ENCODE assay signal across 23 mouse cellular contexts in genomic region chr10:95646576-95646975, GRCm38 (mm10). TPM values are rescaled to one million over a fixed set of nuclear protein-coding genes. Genes with fewer than 3 reads are reported as not detected.
DNase-seq lines count a peak whose midpoint lies in the region; ATAC-seq and TF ChIP-seq lines count a peak whose summit lies in the region.
"Had no signal": no experiment of that assay in that cellular context is flagged by ENCODE, and none has a peak within 500 bp of the region (broad histone marks: within the 10 kb centered on the region; RNA-seq: fewer than 3 reads in every experiment).

No protein-coding gene starts in this region.

- H3K9me3 ChIP-seq in kidney, embryonic 15.5 days (replicated peaks): no peaks in the 10 kb centered on the region
- no peaks in the 10 kb centered on the region for H3K9me3 ChIP-seq in intestine, embryonic 15.5 days
- H3K9me3 ChIP-seq in intestine, postnatal 0 days (ENCODE audit: control insufficient read depth): no peaks in the 10 kb centered on the region
- H3K9me3 ChIP-seq: embryonic facial prominence, embryonic 10.5 days; forebrain, embryonic 13.5 days; G1E; heart, embryonic 13.5 days; hindbrain, embryonic 12.5 days had no signal

- H3K36me3 ChIP-seq in kidney, adult 2 months (ENCODE audit: control insufficient read depth, insufficient read depth, low read length): no peaks in the 10 kb centered on the region
- no peaks in the 10 kb centered on the region for H3K36me3 ChIP-seq in kidney, embryonic 15.5 days
- no peaks in the 10 kb centered on the region for H3K36me3 ChIP-seq in intestine, embryonic 15.5 days
- no peaks in the 10 kb centered on the region for H3K36me3 ChIP-seq in intestine, postnatal 0 days (ENCODE audit: control insufficient read depth, insufficient read depth)
- H3K36me3 ChIP-seq: embryonic facial prominence, embryonic 10.5 days; G1E; heart, embryonic 13.5 days; hindbrain, embryonic 12.5 days had no signal

- H3K27me3 ChIP-seq in kidney, adult 2 months (replicated peaks; ENCODE audit: control insufficient read depth, insufficient read depth, low read length): no peaks in the 10 kb centered on the region
- no peaks in the 10 kb centered on the region for H3K27me3 ChIP-seq in kidney, embryonic 15.5 days
- H3K27me3 ChIP-seq in intestine, embryonic 15.5 days (replicated peaks): no peaks in the 10 kb centered on the region
- no peaks in the 10 kb centered on the region for H3K27me3 ChIP-seq in intestine, postnatal 0 days (replicated peaks; ENCODE audit: control insufficient read depth, insufficient read depth, low read length)
- H3K27me3 ChIP-seq: forebrain, embryonic 13.5 days; heart, embryonic 13.5 days; hindbrain, embryonic 12.5 days had no signal

- no peak overlapping the region for H3K4me3 ChIP-seq in kidney, adult 2 months (ENCODE audit: insufficient read depth, low read depth, low read length)
- H3K4me3 ChIP-seq in kidney, embryonic 15.5 days (replicated peaks): no peak overlapping the region
- no peak overlapping the region for H3K4me3 ChIP-seq in intestine, embryonic 15.5 days (replicated peaks)
- no peak overlapping the region for H3K4me3 ChIP-seq in intestine, postnatal 0 days (ENCODE audit: low read depth, low read length)
- H3K4me3 ChIP-seq: embryonic facial prominence, embryonic 10.5 days; forebrain, embryonic 13.5 days; gastrocnemius, adult 2 months; heart, embryonic 13.5 days; hindbrain, embryonic 12.5 days had no signal

- peaks cover 21% of the 10 kb centered on the region for H3K4me1 ChIP-seq in kidney, adult 2 months (ENCODE audit: control insufficient read depth, insufficient read depth, low read length)
- 0 out of 2 replicates have a peak, but pooled peaks cover 2% of the 10 kb centered on the region for H3K4me1 ChIP-seq in kidney, embryonic 15.5 days
- H3K4me1 ChIP-seq in intestine, embryonic 15.5 days (replicated peaks): 0 out of 2 replicates have a peak, but pooled peaks cover 2% of the 10 kb centered on the region
- H3K4me1 ChIP-seq in intestine, postnatal 0 days (replicated peaks; ENCODE audit: control insufficient read depth, insufficient read depth, low read length): peaks cover 12% of the 10 kb centered on the region
- H3K4me1 ChIP-seq: embryonic facial prominence, embryonic 10.5 days; forebrain, embryonic 13.5 days; hindbrain, embryonic 12.5 days had no signal

- WGBS in kidney, adult 2 months: 45% methylated on average over 10 of the region's 10 CpGs
- 76% methylated on average over 10 of the region's 10 CpGs for WGBS in kidney, embryonic 15.5 days
- WGBS in intestine, embryonic 15.5 days: 72% methylated on average over 10 of the region's 10 CpGs
- whole genome bisulfite sequencing in intestine, postnatal 0 days: 54% methylated on average over 10 of the region's 10 CpGs

- no peak for ATAC-seq in kidney, embryonic 15.5 days (replicated peaks; ENCODE audit: low FRiP score)
- peak; percentile 53 for ATAC-seq in intestine, embryonic 15.5 days
- peak; percentile 78 for ATAC-seq in intestine, postnatal 0 days
- ATAC-seq in frontal cortex, adult (ENCODE audit: low TSS enrichment): no peak
- ATAC-seq: CD4-positive, CD25-positive, alpha-beta regulatory T cell, adult 4 months; forebrain, embryonic 13.5 days; forebrain, postnatal 0 days had no signal

- TF ChIP-seq CTCF in kidney, adult 2 months (conservative IDR thresholded peaks at IDR 0.05; ENCODE audit: insufficient read depth, insufficient read length, low read depth, low read length): no peak
- TF ChIP-seq CTCF in intestine, postnatal 0 days (IDR thresholded peaks at IDR 0.05; ENCODE audit: low read depth): no peak

- H3K4me2 ChIP-seq in kidney, embryonic 15.5 days: no peak overlapping the region
- H3K4me2 ChIP-seq in intestine, embryonic 15.5 days (replicated peaks): no peak overlapping the region
- no peak overlapping the region for H3K4me2 ChIP-seq in intestine, postnatal 0 days (replicated peaks; ENCODE audit: low read depth)
- H3K4me2 ChIP-seq: forebrain, embryonic 13.5 days; hindbrain, embryonic 12.5 days had no signal

- H3K9ac ChIP-seq in kidney, embryonic 15.5 days: no peak overlapping the region
- no peak overlapping the region for H3K9ac ChIP-seq in intestine, embryonic 15.5 days
- no peak overlapping the region for H3K9ac ChIP-seq in intestine, postnatal 0 days (ENCODE audit: low read depth, low read length)
- H3K9ac ChIP-seq: forebrain, embryonic 13.5 days; forebrain, postnatal 0 days; heart, embryonic 13.5 days; hindbrain, embryonic 12.5 days had no signal

- H3K27ac ChIP-seq in kidney, adult 2 months (ENCODE audit: insufficient read depth, low read depth, low read length): peak overlapping the region; percentile 71
- H3K27ac ChIP-seq in kidney, embryonic 15.5 days: no peak overlapping the region
- H3K27ac ChIP-seq in intestine, embryonic 15.5 days: no peak overlapping the region
- H3K27ac ChIP-seq in intestine, postnatal 0 days (ENCODE audit: low read depth, low read length): peak overlapping the region; percentile 76
- H3K27ac ChIP-seq: embryonic facial prominence, embryonic 10.5 days; forebrain, embryonic 13.5 days; gastrocnemius, adult 2 months; heart, embryonic 13.5 days; hindbrain, embryonic 12.5 days had no signal

- no peak for TF ChIP-seq POLR2A in kidney, adult 2 months (IDR thresholded peaks at IDR 0.05; ENCODE audit: low read depth, low read length)

- peak; percentile 85 for DNase-seq in kidney, adult 2 months
- peak; percentile 63 to 68 for DNase-seq in kidney, postnatal 36 days
- DNase-seq in B cell, adult 2 months: no peak
- DNase-seq: adrenal gland, postnatal 10 days; cerebellum, adult 18-20 months; cerebellum, adult 9-11 months; cerebellum, postnatal 36 days; forebrain, postnatal 0 days; gastrocnemius, adult 2 months; gastrocnemius, postnatal 25 days; heart, postnatal 4 days had no signal

RNA-seq across cellular contexts. Expression of gene Anapc15-ps, which starts 26.7 kb away (rescaled TPM):
- polyA plus RNA-seq in kidney, adult 2 months (2012; rRNA removed): not detected in 2 replicates
- polyA plus RNA-seq in kidney, embryonic 15.5 days (2015; fragmentation: Nextera tagmentation; extraction: Ambion mirVana): 0.47 TPM in 1 of 2 replicates, not detected in the other
- polyA plus RNA-seq in intestine, embryonic 15.5 days (2015; fragmentation: Nextera tagmentation; extraction: Ambion mirVana): not detected in 2 replicates
- not detected in 2 replicates for polyA plus RNA-seq in intestine, postnatal 0 days (2015; fragmentation: Nextera tagmentation; extraction: Ambion mirVana)
- polyA plus RNA-seq: CD4-positive, CD25-positive, alpha-beta regulatory T cell, adult 4 months; embryonic facial prominence, embryonic 10.5 days; embryonic facial prominence, embryonic 14.5 days; forebrain, embryonic 13.5 days; forebrain, postnatal 0 days; G1E; heart, embryonic 13.5 days; heart, postnatal 0 days; hindbrain, embryonic 12.5 days had no signal

Comparison
In these comparisons a context has a peak if more than half of its experiments do, and no peak if none do; other contexts are left out.
1. H3K27ac ChIP-seq: peak in kidney, adult 2 months (single experiment) and intestine, postnatal 0 days (single experiment); none in kidney, embryonic 15.5 days (single experiment) and intestine, embryonic 15.5 days (single experiment).
2. DNase-seq: peak in kidney, adult 2 months (single experiment) and kidney, postnatal 36 days (2 of 2); none in B cell, adult 2 months (0 of 2).
3. ATAC-seq: peak in intestine, embryonic 15.5 days (single experiment) and intestine, postnatal 0 days (single experiment); none in kidney, embryonic 15.5 days (single experiment) and frontal cortex, adult (single experiment).